Mouse (Mus musculus): ENCODE results near the gene Slc12a4. TPM values are rescaled to one million over a fixed set of nuclear protein-coding genes. Genes with fewer than 3 reads are reported as not detected.
A peak's percentile ranks its signal among the peaks of the same experiment; 100 is the strongest.

Slc12a4 gene
- polyA plus RNA-seq, 1 experiment from 2014 or later, result 34.1 TPM

DNA sequence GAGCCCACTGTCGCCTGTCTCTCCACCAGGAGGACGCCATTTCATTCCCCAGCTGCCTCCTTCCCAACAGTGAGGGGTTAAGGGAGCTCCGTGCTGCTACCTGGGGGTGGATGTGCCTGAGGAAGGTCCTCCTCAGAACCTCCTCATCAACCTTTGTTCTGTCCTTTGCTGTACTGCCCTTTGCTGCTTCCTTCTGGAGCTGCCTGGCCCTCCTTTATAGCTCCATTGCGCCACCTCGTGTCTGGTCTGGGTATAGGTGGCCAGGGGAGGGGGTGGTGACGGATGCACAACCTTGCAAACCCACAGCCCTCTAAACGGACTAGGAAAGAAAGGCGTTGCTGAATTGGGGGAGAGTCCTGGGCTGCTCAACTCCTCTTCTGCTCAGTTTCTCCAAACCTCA is 35.3 kb downstream of the Slc12a4 start:
- no peak overlapping the region for H3K4me3 ChIP-seq
- 0 out of 2 replicates have a peak, but pooled peaks cover 10% of the 10 kb centered on the region for H3K36me3 ChIP-seq
- WGBS, result 16% methylated on average over 8 of the region's 8 CpGs
- H3K27ac ChIP-seq, result peak overlapping the region; percentile 15; the same call in 1 of the 2 replicates
- H3K4me2 ChIP-seq, result no peak overlapping the region
- H3K27me3 ChIP-seq, result no peaks in the 10 kb centered on the region
- H3K9me3 ChIP-seq (replicated peaks), result no peaks in the 10 kb centered on the region
- ATAC-seq (replicated peaks; ENCODE audit: insufficient number of reproducible peaks, insufficient read depth, low FRiP score, low read depth), result no peak
- 0 out of 2 replicates have a peak overlapping the region, but pooled peaks have one; percentile 2 for H3K9ac ChIP-seq
- H3K4me1 ChIP-seq (replicated peaks), result 0 out of 2 replicates have a peak, but pooled peaks cover 3% of the 10 kb centered on the region

DNA sequence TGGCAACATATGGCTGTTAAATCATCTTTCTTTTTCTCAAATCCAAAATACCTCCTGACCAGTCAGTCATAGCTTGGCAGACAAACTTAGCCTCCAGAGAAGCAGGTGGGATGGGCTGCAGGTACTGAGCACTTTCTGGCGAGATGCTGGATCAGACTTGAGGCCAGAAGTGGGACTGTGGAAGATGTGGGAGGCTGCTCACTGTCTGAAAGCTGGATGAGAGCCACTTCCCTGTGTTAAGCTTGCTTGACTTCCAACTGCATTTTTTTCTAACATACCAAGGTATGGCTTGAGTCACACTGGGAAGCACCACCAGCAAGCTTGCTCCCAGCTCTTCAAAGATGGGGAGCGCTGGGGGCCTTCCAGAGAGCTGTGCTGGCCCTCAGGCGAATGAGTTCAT is 40.8 kb downstream of the Slc12a4 start:
- Histone ChIP-seq H3K4me3 (no peak overlapping the region), H3K27me3 (no peaks in the 10 kb centered on the region), H3K4me1 (replicated peaks) (peaks cover 8% of the 10 kb centered on the region; the same call in 1 of the 2 replicates), H3K4me2 (no peak overlapping the region), H3K9ac (no peak overlapping the region), H3K36me3 (peaks cover 6% of the 10 kb centered on the region; the same call in 1 of the 2 replicates), H3K27ac (no peak overlapping the region), H3K9me3 (replicated peaks) (no peaks in the 10 kb centered on the region)
- no peak for ATAC-seq (replicated peaks; ENCODE audit: insufficient number of reproducible peaks, insufficient read depth, low FRiP score, low read depth)
- 66% methylated on average over 3 of the region's 3 CpGs for WGBS

DNA sequence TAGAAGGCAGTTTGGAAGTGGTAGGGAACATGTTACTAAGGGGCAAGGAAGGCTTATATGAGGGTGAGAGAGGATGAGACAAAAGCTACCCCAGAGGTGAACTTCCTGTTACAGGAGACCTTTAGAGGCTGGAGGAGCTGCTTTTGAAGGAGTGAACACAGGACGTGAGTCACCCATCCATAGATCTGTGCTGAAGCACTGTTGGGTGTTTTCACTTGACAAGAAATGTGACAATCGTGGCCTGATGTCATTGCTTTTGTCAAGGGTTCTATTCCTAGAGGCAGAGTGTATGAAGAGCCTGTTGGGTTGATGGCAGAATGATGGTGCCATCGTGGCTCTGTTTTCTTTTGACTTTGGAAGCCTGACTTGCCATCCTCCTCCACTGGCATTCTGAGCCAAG is 46.5 kb downstream of the Slc12a4 start:
- Histone ChIP-seq H3K4me3 (no peak overlapping the region), H3K27ac (no peak overlapping the region), H3K9ac (no peak overlapping the region), H3K4me1 (replicated peaks) (peaks cover 6% of the 10 kb centered on the region; the same call in 1 of the 2 replicates), H3K9me3 (replicated peaks) (no peaks in the 10 kb centered on the region), H3K27me3 (no peaks in the 10 kb centered on the region), H3K36me3 (peaks cover 13% of the 10 kb centered on the region; the same call in 1 of the 2 replicates), H3K4me2 (no peak overlapping the region)
- 74% methylated on average over 3 of the region's 3 CpGs for WGBS
- ATAC-seq (replicated peaks; ENCODE audit: insufficient number of reproducible peaks, insufficient read depth, low FRiP score, low read depth), result no peak

DNA sequence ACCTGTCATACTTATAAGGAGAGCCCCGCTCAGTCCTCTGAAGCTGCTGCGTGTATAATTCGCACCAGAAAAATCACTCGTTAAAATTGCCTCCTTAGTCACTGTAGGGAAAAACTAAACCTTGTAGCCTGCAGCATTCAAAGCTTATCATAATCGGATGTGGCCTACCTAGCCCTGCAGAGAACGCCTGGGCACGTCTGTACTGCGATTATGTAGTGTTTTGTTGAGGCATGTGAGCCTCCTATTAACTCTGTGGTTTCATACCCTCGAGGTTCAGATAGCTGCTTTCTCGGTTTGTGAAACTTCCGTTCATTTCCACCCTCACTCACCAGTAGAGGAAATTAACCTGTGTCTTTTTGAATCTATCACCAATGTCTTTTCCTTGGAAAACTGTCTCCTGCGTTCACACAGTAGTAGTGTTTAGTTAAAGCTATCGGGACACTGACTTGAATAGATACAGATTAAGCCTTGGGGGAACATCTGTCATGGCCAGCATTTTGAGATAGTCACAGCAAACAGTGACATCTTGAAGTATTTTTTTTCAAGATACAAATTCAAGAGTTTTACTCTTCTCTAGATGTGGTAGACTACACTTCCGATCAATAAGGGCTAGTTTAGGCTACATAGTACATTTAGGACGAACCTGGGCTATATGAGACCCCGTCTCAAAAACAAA is 64.8 kb downstream of the Slc12a4 start:
- WGBS, result 26% methylated on average over 16 of the region's 16 CpGs
- ATAC-seq (replicated peaks; ENCODE audit: insufficient number of reproducible peaks, insufficient read depth, low FRiP score, low read depth), result no peak
- Histone ChIP-seq H3K27me3 (no peaks in the 10 kb centered on the region), H3K9ac (peak overlapping the region; percentile 99), H3K9me3 (replicated peaks) (no peaks in the 10 kb centered on the region), H3K4me3 (peak overlapping the region; percentile 97), H3K27ac (peak overlapping the region; percentile 93), H3K4me1 (replicated peaks) (peaks cover 12% of the 10 kb centered on the region), H3K36me3 (no peaks in the 10 kb centered on the region), H3K4me2 (peak overlapping the region; percentile 70)

DNA sequence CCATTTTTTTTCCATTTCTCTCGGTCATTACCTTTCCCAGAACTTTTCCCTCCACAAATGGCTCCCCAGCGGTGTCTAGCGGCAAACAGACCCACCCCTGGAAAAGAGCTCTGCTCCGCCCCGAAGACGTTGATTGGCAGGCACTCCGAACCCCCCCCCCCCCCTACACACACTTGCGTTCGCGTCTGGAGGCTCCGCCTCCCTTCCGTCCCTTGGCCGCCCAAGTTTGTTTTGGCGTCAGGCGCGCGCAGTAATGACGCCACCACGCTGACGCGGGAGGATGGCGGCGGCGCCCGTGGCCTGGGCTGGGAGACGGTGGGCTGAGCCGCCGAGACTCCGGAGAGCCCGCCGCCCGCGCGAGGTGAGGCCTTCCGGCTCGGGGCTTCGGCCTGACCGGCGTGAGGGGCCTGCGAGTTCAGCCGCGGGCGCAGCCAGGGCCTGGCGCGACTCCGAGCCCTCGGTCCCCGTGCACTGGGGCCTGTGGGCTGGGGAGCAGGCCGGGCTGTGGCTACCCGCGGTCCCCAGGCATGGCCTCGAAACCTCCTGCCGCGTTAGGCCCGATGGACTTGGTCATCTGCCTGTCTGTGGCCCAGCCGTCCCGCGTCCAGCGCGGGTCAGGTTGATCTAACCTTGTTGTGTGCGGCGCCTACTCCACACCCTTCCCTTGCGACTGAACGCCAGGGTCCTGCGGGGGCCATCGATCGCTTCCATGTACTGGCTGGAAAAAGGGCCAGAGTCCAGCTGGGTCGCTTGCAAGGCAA is 65.5 kb downstream of the Slc12a4 start, which contains the start of gene Pskh1:
Gene Pskh1, plus strand, starts transcription at position 262 of the 761 bp plus-strand sequence.
- Histone ChIP-seq H3K4me3 (peak within 1 kb of the TSS; percentile 97), H3K27ac (peak within 1 kb of the TSS; percentile 93), H3K27me3 (no peaks in the 10 kb centered on the region), H3K36me3 (no peaks in the 10 kb centered on the region), H3K4me1 (replicated peaks) (peaks cover 12% of the 10 kb centered on the region), H3K9ac (peak within 1 kb of the TSS; percentile 99), H3K9me3 (replicated peaks) (no peaks in the 10 kb centered on the region), H3K4me2 (peak within 1 kb of the TSS; percentile 70)
- under 1% methylated on average over 68 of the region's 68 CpGs for WGBS
- ATAC-seq (replicated peaks; ENCODE audit: insufficient number of reproducible peaks, insufficient read depth, low FRiP score, low read depth), result peak; percentile 95

DNA sequence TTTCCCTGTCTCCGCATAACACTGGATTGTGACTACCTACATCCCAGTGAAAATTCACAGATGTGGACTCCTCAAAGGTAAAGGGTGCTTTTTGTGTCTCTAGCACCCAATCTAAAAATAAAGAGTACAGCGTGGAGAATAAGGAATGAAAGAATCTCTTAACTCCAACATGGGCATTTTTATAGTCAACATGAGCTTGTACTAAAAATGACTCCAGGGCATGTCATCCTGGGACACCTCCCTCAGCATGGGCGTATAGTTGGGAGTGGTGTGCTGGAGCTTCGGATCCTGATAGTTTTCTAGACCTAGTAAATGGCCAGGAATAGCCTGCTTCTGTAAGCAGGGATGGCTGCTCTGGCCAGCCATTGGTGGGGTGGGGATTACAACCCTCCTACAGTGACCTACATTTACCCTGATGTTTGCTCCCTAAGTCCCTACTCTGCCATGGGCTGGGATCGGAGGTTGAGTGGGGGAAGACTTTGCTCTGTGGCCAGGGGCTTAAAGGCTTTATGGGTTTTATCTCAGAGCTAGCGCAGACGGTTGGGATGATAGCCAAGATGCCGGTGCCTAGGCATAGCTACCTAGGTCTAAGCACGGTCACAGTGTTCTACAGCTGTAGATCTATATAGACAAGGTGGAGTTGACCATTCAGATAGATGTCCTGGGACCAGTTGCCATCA is 68.0 kb downstream of the Slc12a4 start:
- no peak for ATAC-seq (replicated peaks; ENCODE audit: insufficient number of reproducible peaks, insufficient read depth, low FRiP score, low read depth)
- Histone ChIP-seq H3K4me2 (no peak overlapping the region), H3K27me3 (no peaks in the 10 kb centered on the region), H3K36me3 (peaks cover 1% of the 10 kb centered on the region; the same call in 1 of the 2 replicates), H3K9me3 (replicated peaks) (no peaks in the 10 kb centered on the region), H3K9ac (no peak overlapping the region), H3K27ac (no peak overlapping the region), H3K4me1 (replicated peaks) (peaks cover 18% of the 10 kb centered on the region), H3K4me3 (no peak overlapping the region)
- 63% methylated on average over 9 of the region's 9 CpGs for WGBS

Small RNA genes lying within 50 kb of the gene (microRNA-seq; reads per million reads assigned to microRNA genes)
- gene Mir7074, result not detected

Other genes starting within 250 kb of the Slc12a4 start
- 9.4 and 10.1 TPM in 2 replicates for gene Gfod2, start 207.4 kb downstream of the Slc12a4 start, polyA plus RNA-seq (2015; fragmentation: Nextera tagmentation; extraction: Ambion mirVana)
- gene Ranbp10, start 138.7 kb downstream of the Slc12a4 start, polyA plus RNA-seq (2015; fragmentation: Nextera tagmentation; extraction: Ambion mirVana), result 8.1 and 11.0 TPM in 2 replicates
- gene Tsnaxip1, start 138.4 kb downstream of the Slc12a4 start, polyA plus RNA-seq (2015; fragmentation: Nextera tagmentation; extraction: Ambion mirVana), result 0.06 and 0.29 TPM in 2 replicates
- gene Cenpt, start 112.8 kb downstream of the Slc12a4 start, polyA plus RNA-seq (2015; fragmentation: Nextera tagmentation; extraction: Ambion mirVana), result 30.1 and 36.8 TPM in 2 replicates
- 44.7 and 52.5 TPM in 2 replicates for gene Thap11, start 111.0 kb downstream of the Slc12a4 start, polyA plus RNA-seq (2015; fragmentation: Nextera tagmentation; extraction: Ambion mirVana)
- gene Nutf2, start 105.5 kb downstream of the Slc12a4 start, polyA plus RNA-seq (2015; fragmentation: Nextera tagmentation; extraction: Ambion mirVana), result 154 and 173 TPM in 2 replicates
- 25.3 and 34.7 TPM in 2 replicates for gene Edc4, start 85.2 kb downstream of the Slc12a4 start, polyA plus RNA-seq (2015; fragmentation: Nextera tagmentation; extraction: Ambion mirVana)
- gene Nrn1l, start 72.5 kb downstream of the Slc12a4 start, polyA plus RNA-seq (2015; fragmentation: Nextera tagmentation; extraction: Ambion mirVana), result 0.73 and 0.80 TPM in 2 replicates
- gene Pskh1, start 65.7 kb downstream of the Slc12a4 start, polyA plus RNA-seq (2015; fragmentation: Nextera tagmentation; extraction: Ambion mirVana), result 19.5 and 25.8 TPM in 2 replicates
- 0.84 and 0.85 TPM in 2 replicates for gene Ctrl, start 32.2 kb downstream of the Slc12a4 start, polyA plus RNA-seq (2015; fragmentation: Nextera tagmentation; extraction: Ambion mirVana)
- gene Psmb10, start 27.7 kb downstream of the Slc12a4 start, polyA plus RNA-seq (2015; fragmentation: Nextera tagmentation; extraction: Ambion mirVana), result 59.4 and 93.4 TPM in 2 replicates
- gene Lcat, start 22.7 kb downstream of the Slc12a4 start, polyA plus RNA-seq (2015; fragmentation: Nextera tagmentation; extraction: Ambion mirVana), result 1.3 and 1.7 TPM in 2 replicates
- gene Dpep3, start 13.3 kb upstream of the Slc12a4 start, polyA plus RNA-seq (2015; fragmentation: Nextera tagmentation; extraction: Ambion mirVana), result not detected in 2 replicates
- 12.5 and 15.0 TPM in 2 replicates for gene Dus2, start 25.2 kb upstream of the Slc12a4 start, polyA plus RNA-seq (2015; fragmentation: Nextera tagmentation; extraction: Ambion mirVana)
- gene Dpep2nb, start 39.9 kb upstream of the Slc12a4 start, polyA plus RNA-seq (2015; fragmentation: Nextera tagmentation; extraction: Ambion mirVana), result 0.29 TPM in 1 of 2 replicates, not detected in the other
- 10.6 and 11.6 TPM in 2 replicates for gene Ddx28, start 45.8 kb upstream of the Slc12a4 start, polyA plus RNA-seq (2015; fragmentation: Nextera tagmentation; extraction: Ambion mirVana)
- gene Nfatc3, start 92.7 kb upstream of the Slc12a4 start, polyA plus RNA-seq (2015; fragmentation: Nextera tagmentation; extraction: Ambion mirVana), result 3.4 and 4.9 TPM in 2 replicates
- gene Esrp2, start 170.9 kb upstream of the Slc12a4 start, polyA plus RNA-seq (2015; fragmentation: Nextera tagmentation; extraction: Ambion mirVana), result 1.5 and 6.1 TPM in 2 replicates
- 7.0 and 9.4 TPM in 2 replicates for gene Pla2g15, start 184.3 kb upstream of the Slc12a4 start, polyA plus RNA-seq (2015; fragmentation: Nextera tagmentation; extraction: Ambion mirVana)
- gene Slc7a6, start 202.8 kb upstream of the Slc12a4 start, polyA plus RNA-seq (2015; fragmentation: Nextera tagmentation; extraction: Ambion mirVana), result 29.6 and 33.3 TPM in 2 replicates
- 19.5 and 22.2 TPM in 2 replicates for gene Slc7a6os, start 244.8 kb upstream of the Slc12a4 start, polyA plus RNA-seq (2015; fragmentation: Nextera tagmentation; extraction: Ambion mirVana)
- gene Prmt7, start 244.8 kb upstream of the Slc12a4 start, polyA plus RNA-seq (2015; fragmentation: Nextera tagmentation; extraction: Ambion mirVana), result 28.0 and 37.4 TPM in 2 replicates